Mouse (Mus musculus): ENCODE results near the gene 3110009E18Rik. TPM values are rescaled to one million over a fixed set of nuclear protein-coding genes. Genes with fewer than 3 reads are reported as not detected.

Gene 3110009E18Rik
- polyA plus RNA-seq, 1 experiment from 2014 or later: 17.9 TPM

GRCm38 (mm10) chr1:120122634-120123383 lies 1.8 kb downstream of the 3110009E18Rik start:
- no peak overlapping the region for H3K9ac ChIP-seq (ENCODE audit: low read length)
- H3K4me3 ChIP-seq (ENCODE audit: low read depth, low read length): no peak overlapping the region
- DNase-seq (ENCODE audit: low spot score): no peak
- H3K4me2 ChIP-seq (ENCODE audit: low read depth, severe bottlenecking): no peak overlapping the region
- no peak overlapping the region for H3K27ac ChIP-seq (replicated peaks; ENCODE audit: low read depth, low read length)
- no peaks in the 10 kb centered on the region; the same call in 1 of the 2 replicates for H3K36me3 ChIP-seq (ENCODE audit: control insufficient read depth, insufficient read depth, low read length)
- peaks cover 7% of the 10 kb centered on the region for H3K4me1 ChIP-seq (ENCODE audit: control insufficient read depth, insufficient read depth, low read length)
- 91% methylated on average over 8 of the region's 8 CpGs for WGBS
- no peaks in the 10 kb centered on the region for H3K9me3 ChIP-seq (ENCODE audit: control insufficient read depth, low read length)
- ATAC-seq (ENCODE audit: insufficient number of reproducible peaks, low FRiP score, low TSS enrichment, low read depth): no peak
- H3K27me3 ChIP-seq (ENCODE audit: control insufficient read depth, insufficient read depth, low read length): no peaks in the 10 kb centered on the region

GRCm38 (mm10) chr1:120124839-120125238 lies 3.9 kb downstream of the 3110009E18Rik start:
- no peaks in the 10 kb centered on the region for H3K27me3 ChIP-seq (ENCODE audit: control insufficient read depth, insufficient read depth, low read length)
- no peaks in the 10 kb centered on the region for H3K9me3 ChIP-seq (ENCODE audit: control insufficient read depth, low read length)
- H3K27ac ChIP-seq (replicated peaks; ENCODE audit: low read depth, low read length): no peak overlapping the region
- WGBS: 85% methylated on average over 4 of the region's 4 CpGs
- H3K4me1 ChIP-seq (ENCODE audit: control insufficient read depth, insufficient read depth, low read length): peaks cover 3% of the 10 kb centered on the region
- ATAC-seq (ENCODE audit: insufficient number of reproducible peaks, low FRiP score, low TSS enrichment, low read depth) (no peak), DNase-seq (ENCODE audit: low spot score) (no peak)
- no peaks in the 10 kb centered on the region for H3K36me3 ChIP-seq (ENCODE audit: control insufficient read depth, insufficient read depth, low read length)
- H3K9ac ChIP-seq (ENCODE audit: low read length): no peak overlapping the region
- no peak overlapping the region for H3K4me3 ChIP-seq (ENCODE audit: low read depth, low read length)
- H3K4me2 ChIP-seq (ENCODE audit: low read depth, severe bottlenecking): no peak overlapping the region

DNA sequence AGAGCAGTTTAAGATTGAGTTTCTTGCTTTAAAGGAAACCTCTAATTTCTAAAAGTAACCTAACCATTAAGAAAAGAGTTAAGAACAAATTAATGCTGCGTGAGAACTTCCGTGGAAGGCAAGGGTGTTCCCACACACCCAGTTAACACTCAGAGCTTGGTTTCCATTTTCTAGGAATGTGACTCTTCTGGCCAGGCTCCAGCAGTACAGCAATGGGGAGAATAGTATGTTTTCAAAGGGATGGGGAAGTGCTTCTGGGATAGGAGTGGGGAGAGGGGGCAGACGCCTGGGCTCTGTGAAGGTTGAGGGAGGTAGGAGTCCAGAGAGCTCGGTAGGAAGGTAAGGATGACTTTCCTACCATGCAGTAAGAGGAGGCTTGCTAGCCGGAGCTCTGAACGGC lies 4.5 kb downstream of the 3110009E18Rik start:
- no peak overlapping the region for H3K9ac ChIP-seq (ENCODE audit: low read length)
- H3K4me1 ChIP-seq (ENCODE audit: control insufficient read depth, insufficient read depth, low read length): no peaks in the 10 kb centered on the region
- ATAC-seq (ENCODE audit: insufficient number of reproducible peaks, low FRiP score, low TSS enrichment, low read depth) (no peak), DNase-seq (ENCODE audit: low spot score) (no peak)
- H3K27ac ChIP-seq (replicated peaks; ENCODE audit: low read depth, low read length): no peak overlapping the region
- H3K36me3 ChIP-seq (ENCODE audit: control insufficient read depth, insufficient read depth, low read length): no peaks in the 10 kb centered on the region
- no peak overlapping the region for H3K4me3 ChIP-seq (ENCODE audit: low read depth, low read length)
- H3K9me3 ChIP-seq (ENCODE audit: control insufficient read depth, low read length): no peaks in the 10 kb centered on the region
- no peak overlapping the region for H3K4me2 ChIP-seq (ENCODE audit: low read depth, severe bottlenecking)
- WGBS: 88% methylated on average over 6 of the region's 6 CpGs
- no peaks in the 10 kb centered on the region for H3K27me3 ChIP-seq (ENCODE audit: control insufficient read depth, insufficient read depth, low read length)

- WGBS: 82% methylated on average over 9 of the region's 9 CpGs
- Histone ChIP-seq H3K27me3 (ENCODE audit: control insufficient read depth, insufficient read depth, low read length) (no peaks in the 10 kb centered on the region), H3K9me3 (ENCODE audit: control insufficient read depth, low read length) (no peaks in the 10 kb centered on the region), H3K36me3 (ENCODE audit: control insufficient read depth, insufficient read depth, low read length) (no peaks in the 10 kb centered on the region), H3K4me2 (ENCODE audit: low read depth, severe bottlenecking) (no peak overlapping the region), H3K9ac (ENCODE audit: low read length) (no peak overlapping the region), H3K27ac (replicated peaks; ENCODE audit: low read depth, low read length) (no peak overlapping the region), H3K4me1 (ENCODE audit: control insufficient read depth, insufficient read depth, low read length) (no peaks in the 10 kb centered on the region), H3K4me3 (ENCODE audit: low read depth, low read length) (no peak overlapping the region)
- ATAC-seq (ENCODE audit: insufficient number of reproducible peaks, low FRiP score, low TSS enrichment, low read depth): no peak
- no peak for DNase-seq (ENCODE audit: low spot score)
Measured at GRCm38 (mm10) chr1:120126318-120126717, 5.3 kb downstream of the 3110009E18Rik start.

- ATAC-seq (ENCODE audit: insufficient number of reproducible peaks, low FRiP score, low TSS enrichment, low read depth) (no peak), DNase-seq (ENCODE audit: low spot score) (no peak)
- H3K9me3 ChIP-seq (ENCODE audit: control insufficient read depth, low read length): no peaks in the 10 kb centered on the region
- WGBS: 93% methylated on average over 1 of the region's 1 CpGs
- H3K36me3 ChIP-seq (ENCODE audit: control insufficient read depth, insufficient read depth, low read length): no peaks in the 10 kb centered on the region
- no peak overlapping the region for H3K9ac ChIP-seq (ENCODE audit: low read length)
- H3K4me3 ChIP-seq (ENCODE audit: low read depth, low read length): no peak overlapping the region
- H3K4me2 ChIP-seq (ENCODE audit: low read depth, severe bottlenecking): no peak overlapping the region
- H3K4me1 ChIP-seq (ENCODE audit: control insufficient read depth, insufficient read depth, low read length): no peaks in the 10 kb centered on the region
- H3K27ac ChIP-seq (replicated peaks; ENCODE audit: low read depth, low read length): no peak overlapping the region
- no peaks in the 10 kb centered on the region for H3K27me3 ChIP-seq (ENCODE audit: control insufficient read depth, insufficient read depth, low read length)
Measured at GRCm38 (mm10) chr1:120132376-120132775, 11.4 kb downstream of the 3110009E18Rik start.

GRCm38 (mm10) chr1:120135934-120136786 lies 15.2 kb downstream of the 3110009E18Rik start:
- Histone ChIP-seq H3K4me3 (ENCODE audit: low read depth, low read length) (no peak overlapping the region), H3K4me2 (ENCODE audit: low read depth, severe bottlenecking) (no peak overlapping the region), H3K36me3 (ENCODE audit: control insufficient read depth, insufficient read depth, low read length) (no peaks in the 10 kb centered on the region), H3K9me3 (ENCODE audit: control insufficient read depth, low read length) (no peaks in the 10 kb centered on the region), H3K27ac (replicated peaks; ENCODE audit: low read depth, low read length) (no peak overlapping the region), H3K27me3 (ENCODE audit: control insufficient read depth, insufficient read depth, low read length) (no peaks in the 10 kb centered on the region), H3K9ac (ENCODE audit: low read length) (no peak overlapping the region), H3K4me1 (ENCODE audit: control insufficient read depth, insufficient read depth, low read length) (no peaks in the 10 kb centered on the region)
- no peak for ATAC-seq (ENCODE audit: insufficient number of reproducible peaks, low FRiP score, low TSS enrichment, low read depth)
- 81% methylated on average over 7 of the region's 7 CpGs for WGBS
- no peak for DNase-seq (ENCODE audit: low spot score)

DNA sequence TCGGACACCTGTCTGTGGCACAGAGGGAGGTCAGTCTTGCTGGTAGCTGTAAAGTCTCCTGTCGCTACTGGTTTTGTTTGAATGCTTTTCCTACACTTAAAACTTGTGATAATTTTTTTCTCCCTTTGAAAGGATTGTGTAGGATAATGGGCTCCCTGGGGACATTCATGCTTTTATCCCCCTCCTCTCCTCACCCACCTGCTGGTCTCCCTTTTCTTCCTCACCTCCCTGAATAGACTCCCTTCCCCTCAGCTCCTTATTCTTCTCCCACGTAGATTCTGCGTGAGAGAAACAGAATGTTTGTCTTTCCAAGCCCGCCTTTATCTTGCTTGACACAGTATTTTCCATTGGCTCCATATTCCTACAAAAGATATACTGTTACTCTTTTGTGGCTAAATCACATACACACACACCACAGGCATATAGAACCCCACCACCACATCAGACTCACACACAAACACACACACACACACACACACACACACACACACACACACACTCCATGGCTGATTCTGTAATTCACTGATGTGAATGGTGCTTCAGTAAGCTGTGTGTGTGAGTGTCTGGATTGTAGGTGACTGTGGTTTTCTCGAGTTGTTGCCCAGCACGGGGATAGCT lies 18.0 kb downstream of the 3110009E18Rik start:
- Histone ChIP-seq H3K4me1 (ENCODE audit: control insufficient read depth, insufficient read depth, low read length) (no peaks in the 10 kb centered on the region), H3K36me3 (ENCODE audit: control insufficient read depth, insufficient read depth, low read length) (no peaks in the 10 kb centered on the region), H3K27me3 (ENCODE audit: control insufficient read depth, insufficient read depth, low read length) (no peaks in the 10 kb centered on the region), H3K9ac (ENCODE audit: low read length) (no peak overlapping the region), H3K9me3 (ENCODE audit: control insufficient read depth, low read length) (no peaks in the 10 kb centered on the region), H3K27ac (replicated peaks; ENCODE audit: low read depth, low read length) (no peak overlapping the region), H3K4me3 (ENCODE audit: low read depth, low read length) (no peak overlapping the region), H3K4me2 (ENCODE audit: low read depth, severe bottlenecking) (no peak overlapping the region)
- DNase-seq (ENCODE audit: low spot score): no peak
- ATAC-seq (ENCODE audit: insufficient number of reproducible peaks, low FRiP score, low TSS enrichment, low read depth): no peak
- WGBS: 52% methylated on average over 7 of the region's 7 CpGs

DNA sequence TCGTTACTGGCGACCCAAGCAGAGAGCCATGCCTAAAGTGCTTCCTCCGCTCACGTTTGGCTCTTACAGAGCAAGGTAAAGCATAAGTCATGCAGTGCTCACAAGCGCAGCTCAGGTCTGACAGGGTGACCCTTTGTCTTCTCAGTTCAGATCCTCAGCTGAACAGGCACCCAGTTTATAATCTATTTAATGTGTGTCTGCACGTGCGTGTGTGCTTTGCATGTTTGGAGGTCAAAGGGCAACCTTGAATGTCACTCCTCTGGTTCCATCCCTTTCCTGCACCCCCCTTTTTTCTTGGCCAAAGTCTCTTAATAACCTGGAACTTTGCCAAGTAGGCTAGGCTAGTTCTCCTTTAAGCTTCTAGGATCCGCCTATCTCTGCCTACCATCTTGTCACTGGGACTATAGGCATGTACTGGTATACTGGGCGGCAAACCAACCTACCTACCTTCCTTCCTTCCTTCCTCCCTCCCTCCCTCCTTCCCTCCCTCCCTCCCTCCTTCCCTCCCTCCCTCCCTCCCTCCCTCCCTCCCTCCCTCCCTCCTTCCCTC lies 19.2 kb downstream of the 3110009E18Rik start:
- Histone ChIP-seq H3K4me1 (ENCODE audit: control insufficient read depth, insufficient read depth, low read length) (no peaks in the 10 kb centered on the region), H3K27me3 (ENCODE audit: control insufficient read depth, insufficient read depth, low read length) (no peaks in the 10 kb centered on the region), H3K9ac (ENCODE audit: low read length) (no peak overlapping the region), H3K4me2 (ENCODE audit: low read depth, severe bottlenecking) (no peak overlapping the region), H3K27ac (replicated peaks; ENCODE audit: low read depth, low read length) (no peak overlapping the region), H3K9me3 (ENCODE audit: control insufficient read depth, low read length) (no peaks in the 10 kb centered on the region), H3K36me3 (ENCODE audit: control insufficient read depth, insufficient read depth, low read length) (no peaks in the 10 kb centered on the region), H3K4me3 (ENCODE audit: low read depth, low read length) (no peak overlapping the region)
- WGBS: 91% methylated on average over 9 of the region's 9 CpGs
- ATAC-seq (ENCODE audit: insufficient number of reproducible peaks, low FRiP score, low TSS enrichment, low read depth) (no peak), DNase-seq (ENCODE audit: low spot score) (no peak)
